Mouse (Mus musculus) layer of hippocampus, adult 8-10 months (tissue): ENCODE measurements at regions not wholly inside any gene's neighbourhood (a gene's known extent, or its start where the extent isn't known, plus 50 kb on each side); places are given as distances from the start of the nearest gene placed in this dataset.
A peak's percentile ranks its signal among the peaks of the same experiment; 100 is the strongest.

Source experiments
- DNase-seq, 2 experiments: peaks; one replicate each; pipeline ENCODE4 v3.0.0; 2022; ENCODE audit warnings: low spot score in 2 of 2

DNA sequence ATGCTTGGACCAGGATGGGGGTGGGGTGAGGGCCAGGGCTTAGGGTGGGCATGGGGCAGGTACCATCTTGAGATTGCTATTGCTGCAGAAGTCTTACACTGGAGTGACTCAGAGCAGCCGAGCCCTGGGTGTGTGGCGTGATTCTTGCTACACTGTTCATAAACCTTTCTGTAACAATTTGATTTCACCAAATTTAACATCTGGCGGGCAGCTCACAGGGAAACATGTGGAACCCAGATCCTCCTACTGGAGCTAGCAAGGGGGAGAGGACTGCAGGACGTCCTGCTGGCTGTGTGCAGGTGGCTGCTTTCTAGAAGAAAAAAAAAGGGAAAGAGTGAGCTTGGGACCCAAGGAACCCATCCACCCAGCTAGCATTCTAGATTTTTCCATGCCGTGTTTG, 719.7 kb downstream of the Vrk1 start:
- DNase-seq = no peak

DNA sequence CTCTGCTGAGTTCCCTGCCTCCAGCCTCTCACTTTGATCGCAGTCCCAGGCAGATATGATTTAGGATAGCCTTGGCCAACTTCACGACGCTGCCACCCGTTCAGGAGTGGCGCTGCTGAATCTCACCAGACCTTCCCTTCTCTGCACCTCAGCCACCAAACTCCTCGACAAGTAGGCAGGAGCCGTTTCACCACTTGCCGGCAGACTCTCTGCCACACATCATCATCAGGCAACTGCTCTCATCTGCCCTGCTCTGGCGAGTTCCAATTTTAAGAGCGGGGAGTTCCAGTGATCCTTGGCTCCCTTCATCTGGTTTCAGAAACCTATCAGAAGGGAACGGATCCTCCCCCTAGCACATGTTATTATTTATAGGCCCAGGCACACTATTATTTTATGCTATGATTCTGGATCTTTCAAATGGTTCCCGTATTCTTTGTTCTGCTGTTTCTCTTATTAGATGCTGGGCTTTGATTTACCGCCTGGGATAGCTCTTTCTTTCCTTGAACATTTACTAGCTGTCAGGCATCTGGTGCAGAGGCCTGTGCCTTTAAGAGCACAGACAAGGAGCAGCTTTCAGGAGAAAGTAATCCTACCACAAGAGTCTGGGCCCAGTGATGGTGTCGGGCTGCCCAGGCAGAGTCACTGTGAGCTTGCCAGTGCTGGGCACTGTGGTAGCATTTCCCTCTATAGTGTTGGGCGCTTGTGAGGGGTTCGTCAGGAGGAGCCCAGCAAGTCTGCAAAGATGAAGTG, 722.3 kb downstream of the Vrk1 start:
- peak in 1 of 2 experiments; percentile 15 for DNase-seq

DNA sequence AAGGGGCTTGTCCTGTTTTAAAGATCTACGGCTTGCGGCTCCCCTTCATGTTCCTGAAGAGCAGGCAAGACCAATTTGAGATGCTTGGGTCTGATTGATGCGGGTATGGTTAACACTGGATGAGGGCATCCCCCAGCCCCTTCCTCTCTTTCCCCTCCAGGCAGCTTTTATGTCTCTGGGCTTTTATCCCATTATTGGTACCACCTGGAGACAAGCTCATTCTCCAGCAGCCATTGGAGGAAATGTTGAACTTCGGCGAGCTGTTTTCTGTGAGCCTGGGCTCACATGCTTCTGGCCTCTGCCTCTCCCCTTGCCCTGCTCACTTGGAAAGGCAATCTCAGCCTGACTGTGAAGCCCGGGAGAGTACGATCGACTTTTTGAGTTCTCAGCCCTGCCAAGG, 738.7 kb downstream of the Vrk1 start:
- DNase-seq = no peak

DNA sequence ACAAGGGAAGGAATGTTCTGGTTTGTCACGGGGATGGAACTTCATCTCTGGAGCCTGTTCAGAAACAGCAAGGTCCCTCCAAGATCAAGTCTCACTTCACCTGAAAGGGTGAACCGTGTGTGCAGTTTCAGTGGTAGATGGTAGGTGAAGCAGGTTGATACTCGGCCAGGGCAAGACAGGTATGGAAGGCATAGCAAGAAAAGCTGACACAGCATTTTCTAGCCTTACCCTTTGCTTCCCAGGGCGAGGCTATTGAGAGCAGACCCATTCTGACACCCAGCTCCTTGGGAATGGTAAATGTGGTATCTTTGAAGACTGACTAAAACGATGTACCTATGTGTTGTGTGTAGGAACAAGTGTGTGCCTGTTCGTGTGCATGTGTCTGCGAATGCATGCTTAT, 724.9 kb upstream of the 3110018I06Rik start:
- DNase-seq = no peak

DNA sequence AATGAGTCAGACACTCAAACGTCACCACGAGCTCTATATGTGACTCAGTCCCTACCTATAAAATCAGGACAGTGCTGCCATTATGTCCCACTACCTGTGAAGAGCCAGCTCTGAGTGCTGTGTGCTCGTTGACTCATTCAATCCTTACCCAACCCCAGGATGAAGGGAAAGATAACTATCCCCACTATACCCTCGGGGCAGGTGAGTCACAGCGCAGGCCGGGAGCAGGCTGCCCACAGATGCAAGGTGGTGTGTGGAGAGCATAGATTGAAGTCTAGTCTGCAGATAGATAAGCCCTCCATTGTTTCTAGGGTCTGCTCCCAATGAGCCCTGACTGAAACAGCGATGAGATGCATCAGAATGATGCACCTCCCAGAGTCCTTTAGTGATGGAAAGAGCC, 723.9 kb upstream of the 3110018I06Rik start:
- DNase-seq = no peak

DNA sequence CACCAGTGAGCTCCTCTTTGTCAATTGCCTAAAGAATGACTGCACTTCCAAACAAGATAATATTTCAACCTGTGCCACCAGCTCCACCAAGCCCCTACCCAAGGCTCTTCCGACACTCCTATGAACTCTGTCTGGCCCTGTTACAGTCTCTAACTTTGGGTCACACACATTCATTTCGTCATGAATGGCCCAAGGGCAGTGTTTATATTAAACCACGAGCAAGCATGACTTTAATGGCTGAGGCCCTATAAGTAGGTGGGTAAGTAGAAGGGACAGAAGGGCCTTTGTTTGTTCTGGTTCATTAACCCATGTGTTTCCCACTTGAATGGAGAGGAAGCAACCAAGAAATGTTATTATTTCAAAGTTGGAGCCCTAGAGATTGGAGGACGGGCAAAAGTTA, 714.9 kb upstream of the 3110018I06Rik start:
- no peak for DNase-seq

DNA sequence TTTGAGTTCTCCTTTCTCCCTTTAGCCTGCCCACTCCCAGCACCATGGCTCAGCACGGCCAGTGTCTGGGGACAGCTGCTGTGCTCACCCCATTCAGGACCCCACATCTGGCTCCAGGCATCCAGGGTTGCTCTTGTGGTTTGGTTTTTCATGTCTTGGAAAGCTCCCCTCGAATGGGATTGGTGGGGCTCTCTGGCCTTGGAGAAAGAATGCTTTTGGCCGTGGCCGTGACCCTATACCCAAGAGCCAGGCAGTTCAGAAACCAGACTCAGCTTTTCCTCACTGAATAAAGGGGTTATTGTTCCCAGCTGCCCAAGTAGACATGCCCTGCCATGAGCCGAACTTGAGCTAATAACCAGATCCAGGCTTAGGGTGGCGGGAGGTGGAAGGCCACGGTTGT, 691.8 kb upstream of the 3110018I06Rik start:
- no peak for DNase-seq

DNA sequence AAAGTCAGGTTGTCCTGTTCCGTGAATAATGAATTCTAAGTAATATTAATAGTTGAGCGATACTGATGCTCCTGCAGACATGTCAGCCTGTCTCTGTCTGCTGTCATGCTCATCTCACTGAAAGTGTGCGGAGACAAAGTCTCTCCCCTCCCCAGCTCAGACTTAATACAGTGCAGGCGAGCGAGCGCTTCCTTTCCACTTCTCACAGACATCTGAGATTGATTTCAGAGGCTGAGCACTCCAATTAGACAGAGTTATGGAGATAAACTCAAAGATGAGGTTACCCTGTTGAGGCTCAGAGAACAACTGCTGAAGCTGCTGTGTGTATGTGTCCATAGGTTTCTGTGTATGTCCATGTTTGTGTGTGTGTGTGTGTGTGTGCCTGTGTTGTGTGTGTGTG, 668.7 kb upstream of the 3110018I06Rik start:
- no peak for DNase-seq

DNA sequence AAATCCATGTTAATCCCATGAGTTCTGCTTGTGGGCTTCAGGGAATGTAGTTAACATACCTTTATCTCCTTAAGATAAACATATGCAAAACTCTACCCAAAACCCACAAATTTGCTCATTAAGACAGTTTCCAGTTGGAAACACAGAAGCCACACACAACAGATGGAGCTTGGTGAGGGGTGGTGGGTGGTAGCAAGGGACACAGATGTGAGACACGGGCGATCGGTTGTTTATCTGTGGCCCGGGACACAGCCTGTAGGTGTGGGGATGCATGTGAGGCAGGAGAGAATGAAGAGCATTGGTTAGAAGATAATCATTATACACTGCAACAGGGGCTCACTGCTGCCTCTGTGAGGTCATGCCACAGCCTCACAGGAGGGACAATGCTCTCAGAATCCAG, 666.1 kb upstream of the 3110018I06Rik start:
- DNase-seq = peak; percentile 67 to 72

DNA sequence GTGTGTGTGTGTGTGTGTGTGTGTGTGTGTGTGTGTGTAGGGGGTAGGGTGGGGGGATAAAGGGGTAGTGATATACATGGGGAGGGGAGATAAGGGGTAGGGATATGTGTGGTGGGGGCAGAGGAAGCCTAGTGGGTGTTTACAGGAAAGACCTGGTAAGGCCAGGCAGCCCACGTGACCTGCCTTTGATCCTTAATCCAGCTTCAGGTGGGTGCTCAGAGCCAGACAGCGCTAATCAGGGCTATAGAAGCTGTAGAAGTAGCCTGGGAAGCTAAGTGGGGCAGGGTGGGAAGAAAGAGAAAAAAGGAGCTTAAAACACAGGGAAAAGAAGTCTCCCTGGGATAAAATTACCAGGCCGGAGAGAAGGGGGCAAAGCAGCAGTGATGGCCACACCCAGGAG, 659.9 kb upstream of the 3110018I06Rik start:
- no peak for DNase-seq

DNA sequence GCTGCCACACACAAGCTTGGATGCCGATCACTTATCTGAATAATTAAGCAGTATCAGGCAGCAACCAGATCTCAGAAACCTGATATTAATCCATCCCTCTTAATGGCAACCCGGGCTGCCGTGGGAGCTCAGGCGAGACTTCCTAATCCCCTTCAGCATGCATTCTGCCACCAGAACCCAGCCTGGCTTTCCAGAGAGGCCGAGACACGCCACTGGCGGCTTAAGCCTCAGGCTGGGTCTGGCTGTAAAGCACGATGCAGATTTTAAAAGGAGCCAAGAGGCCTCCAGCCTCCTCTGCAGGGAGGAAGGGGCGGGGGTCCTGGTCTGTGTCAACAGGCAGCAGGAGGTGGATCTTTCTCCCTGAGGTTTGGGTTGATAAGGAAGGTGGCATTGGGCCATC, 659.1 kb upstream of the 3110018I06Rik start:
- DNase-seq = no peak

DNA sequence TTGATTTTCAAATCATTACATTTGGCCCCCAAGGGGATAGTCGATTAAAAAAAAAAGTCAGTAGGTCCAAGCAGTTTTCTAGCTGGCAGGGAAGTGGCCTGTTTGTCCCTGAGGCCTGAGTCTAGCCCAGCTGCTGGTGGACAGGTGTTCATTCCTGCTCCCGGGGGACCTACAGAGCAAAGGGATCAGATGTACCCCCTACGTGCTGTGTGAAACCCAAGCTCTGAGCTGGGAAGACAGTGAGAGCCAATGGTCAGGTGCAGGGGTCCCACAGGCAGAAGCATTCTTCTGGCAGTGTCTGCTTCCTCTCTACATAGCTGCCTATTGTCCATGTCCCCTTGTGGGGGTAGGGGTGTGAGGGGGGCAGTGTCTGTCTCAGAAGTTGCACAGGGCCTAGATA, 653.2 kb upstream of the 3110018I06Rik start:
- DNase-seq = no peak

DNA sequence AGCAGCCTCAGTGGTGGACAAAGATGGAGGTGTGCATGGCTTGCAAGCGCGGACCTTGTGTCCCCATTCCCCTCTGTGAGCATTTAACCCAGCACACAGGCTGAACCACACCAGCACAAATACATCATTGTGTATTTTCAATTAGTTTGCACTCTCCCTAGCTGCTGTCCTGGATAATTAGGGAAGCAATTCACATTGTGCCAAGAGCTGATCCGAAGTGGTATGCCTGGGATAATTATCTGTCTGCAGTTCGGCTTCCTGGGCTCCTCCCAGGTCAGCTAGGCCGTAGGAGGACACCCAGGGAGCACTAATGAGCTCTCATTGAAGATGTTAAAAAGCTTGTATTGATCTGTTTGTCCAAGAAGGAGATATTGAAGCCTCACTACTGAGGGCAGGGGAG, 648.8 kb upstream of the 3110018I06Rik start:
- no peak for DNase-seq

DNA sequence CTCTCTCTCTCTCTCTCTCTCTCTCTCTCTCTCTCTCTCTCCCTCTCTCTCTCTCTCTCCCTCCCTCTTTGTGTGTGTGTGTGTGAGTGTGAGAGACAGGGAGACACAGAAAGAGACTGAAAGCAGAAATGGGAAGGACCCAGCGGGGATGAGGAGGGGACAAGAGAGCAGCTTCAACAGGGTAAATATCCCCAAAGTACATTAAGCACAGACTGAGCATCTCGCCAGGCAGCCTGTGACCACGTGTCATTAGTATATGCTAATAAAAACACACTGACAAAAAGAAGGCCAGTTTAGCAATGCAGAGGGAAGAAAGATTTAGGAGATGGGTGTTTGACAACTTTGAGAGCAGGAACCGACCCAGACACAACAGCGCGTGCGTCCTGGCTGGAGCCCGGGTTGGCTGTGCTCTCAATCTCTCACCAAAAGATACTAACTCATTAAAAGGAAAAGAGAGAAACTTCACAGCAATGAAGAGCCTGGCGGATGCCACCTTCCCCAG, 648.2 kb upstream of the 3110018I06Rik start:
- DNase-seq = no peak

DNA sequence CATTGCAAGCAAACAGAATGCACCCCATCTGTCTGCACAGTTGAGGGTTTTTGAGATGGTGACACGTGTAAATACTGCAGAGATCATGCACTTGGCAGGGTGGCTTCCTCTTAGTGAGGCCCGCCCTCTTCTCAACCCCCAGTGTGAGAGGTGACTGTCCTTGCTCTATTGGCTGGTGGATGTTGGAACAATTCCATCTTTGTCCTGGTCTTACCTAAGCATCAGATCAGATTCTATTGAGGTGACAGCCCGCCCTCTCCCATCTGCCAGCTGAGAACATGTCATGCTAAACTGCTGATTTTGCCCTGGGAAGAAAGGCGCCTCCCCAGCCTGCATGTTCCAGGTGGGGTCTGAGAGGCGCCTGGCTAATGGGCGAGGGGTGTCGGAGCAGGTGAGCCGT, 646.4 kb upstream of the 3110018I06Rik start:
- DNase-seq = peak; percentile 17 to 31

DNA sequence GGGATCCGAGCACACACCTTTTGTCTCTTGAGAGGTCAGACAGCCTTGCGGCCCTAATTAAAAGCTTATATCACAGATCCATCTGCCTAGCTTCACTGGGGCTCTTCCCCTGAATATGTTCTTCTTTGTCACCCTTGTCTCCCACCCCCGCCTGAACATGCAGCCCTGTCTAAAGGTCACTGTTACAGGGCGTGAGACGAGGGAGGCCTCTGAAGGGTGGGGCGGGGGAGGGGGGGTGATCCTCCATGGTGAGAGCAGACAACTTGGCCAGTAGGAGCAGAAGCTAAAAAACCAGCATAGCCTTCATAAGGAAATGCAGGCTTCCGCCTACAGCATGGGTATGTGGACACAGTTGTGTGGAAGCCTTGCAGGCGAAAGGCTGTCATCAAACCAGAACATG, 646.0 kb upstream of the 3110018I06Rik start:
- no peak for DNase-seq

DNA sequence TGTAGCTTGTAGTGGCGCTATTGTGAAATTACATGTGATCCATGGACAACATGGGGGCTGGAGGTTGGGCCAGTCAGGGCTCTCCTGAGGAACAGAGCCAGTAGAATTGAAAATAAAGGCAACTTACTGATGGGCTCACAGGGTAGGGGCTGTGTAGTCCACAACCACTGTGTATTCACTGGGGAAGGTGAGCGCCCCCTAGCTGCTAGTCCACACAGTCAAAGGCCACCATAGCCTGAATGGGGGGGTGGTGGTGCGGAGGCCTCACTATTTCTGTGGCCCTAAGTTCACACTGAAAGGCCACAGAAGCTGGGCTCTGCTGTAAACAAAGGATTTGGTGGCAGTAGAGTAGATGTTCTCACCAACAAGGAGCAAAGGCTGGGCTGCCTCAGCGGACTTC, 636.8 kb upstream of the 3110018I06Rik start:
- DNase-seq = no peak

DNA sequence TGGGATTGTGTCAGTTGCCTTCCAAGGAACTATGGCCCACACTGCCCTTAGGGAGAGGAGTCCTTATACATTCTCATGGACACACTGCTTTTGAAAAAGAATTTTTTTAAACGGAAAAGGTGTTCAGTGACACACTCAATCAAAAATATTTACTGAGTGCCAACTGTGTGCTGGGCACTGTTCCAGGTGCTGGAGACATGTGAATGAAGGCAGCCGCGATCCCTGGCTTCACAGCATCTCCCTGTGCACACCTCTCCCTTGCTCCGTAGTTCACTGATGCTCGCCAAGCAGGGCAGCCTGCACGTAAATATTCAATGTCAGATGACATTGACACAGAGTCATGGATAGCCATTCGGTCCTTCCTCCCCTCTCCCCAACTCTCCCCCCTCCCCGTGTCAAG, 635.7 kb upstream of the 3110018I06Rik start:
- no peak for DNase-seq

DNA sequence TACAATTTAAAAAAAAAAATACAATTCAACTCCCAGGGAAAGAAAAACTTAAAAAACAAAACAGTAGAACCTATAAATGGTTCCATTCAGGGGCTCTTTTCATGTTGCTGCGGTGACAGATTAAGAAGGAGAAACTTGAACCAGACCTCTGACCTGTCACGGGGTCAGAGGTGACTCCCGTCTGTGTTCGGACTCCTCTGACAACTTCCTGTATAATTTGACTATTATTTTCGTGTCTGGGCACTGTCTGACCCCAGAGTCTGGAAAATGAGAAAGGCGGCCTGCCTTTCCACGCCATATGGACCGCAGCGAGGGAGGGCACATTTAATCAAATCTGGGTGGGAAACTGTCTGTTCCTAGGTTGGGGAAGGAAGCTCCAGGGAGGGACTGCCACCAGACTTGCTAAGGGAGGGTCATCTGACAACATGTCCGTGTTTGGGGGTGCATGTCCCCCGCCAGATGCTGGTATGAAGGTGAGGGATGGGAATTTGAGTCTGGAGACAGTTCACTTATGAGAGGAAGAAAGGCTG, 634.7 kb upstream of the 3110018I06Rik start:
- no peak for DNase-seq

DNA sequence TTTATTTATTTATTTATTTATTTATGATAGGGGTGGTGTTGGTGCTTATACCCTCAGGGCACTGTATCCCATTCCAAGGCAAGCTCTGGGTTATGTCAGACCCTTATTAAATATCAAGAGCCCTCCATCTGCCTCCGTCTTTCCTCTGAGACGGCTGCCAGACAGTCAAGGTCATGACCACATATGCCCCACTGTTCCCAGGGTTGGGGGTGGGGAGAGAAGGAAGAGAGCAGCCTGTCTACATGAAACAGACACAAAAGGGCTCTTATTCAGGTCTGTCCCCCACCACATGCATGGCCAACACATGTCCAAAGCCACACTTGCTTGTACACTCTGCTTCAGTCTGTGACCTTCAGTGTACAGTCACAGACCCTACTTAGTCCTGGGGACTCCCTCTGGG, 632.9 kb upstream of the 3110018I06Rik start:
- no peak for DNase-seq

DNA sequence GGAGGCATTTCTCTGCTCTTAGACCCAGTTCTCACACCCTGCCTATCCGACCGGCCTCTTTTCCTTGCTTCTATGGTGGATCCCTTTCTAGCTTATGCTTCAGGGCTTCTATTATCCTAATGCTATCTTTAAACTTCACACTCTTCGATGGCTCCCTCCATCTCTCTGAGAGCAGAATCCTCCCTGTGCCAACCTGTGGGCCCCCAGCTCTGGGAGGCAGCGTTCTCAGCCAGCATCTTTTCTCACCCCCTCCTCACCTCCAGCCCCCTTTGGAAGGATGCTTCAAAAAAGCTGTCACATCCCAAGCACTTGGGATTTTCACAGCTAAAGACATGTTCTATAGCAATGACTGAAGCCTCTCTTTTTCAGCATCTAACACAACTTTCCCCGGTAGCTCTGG, 626.8 kb upstream of the 3110018I06Rik start:
- DNase-seq = no peak

DNA sequence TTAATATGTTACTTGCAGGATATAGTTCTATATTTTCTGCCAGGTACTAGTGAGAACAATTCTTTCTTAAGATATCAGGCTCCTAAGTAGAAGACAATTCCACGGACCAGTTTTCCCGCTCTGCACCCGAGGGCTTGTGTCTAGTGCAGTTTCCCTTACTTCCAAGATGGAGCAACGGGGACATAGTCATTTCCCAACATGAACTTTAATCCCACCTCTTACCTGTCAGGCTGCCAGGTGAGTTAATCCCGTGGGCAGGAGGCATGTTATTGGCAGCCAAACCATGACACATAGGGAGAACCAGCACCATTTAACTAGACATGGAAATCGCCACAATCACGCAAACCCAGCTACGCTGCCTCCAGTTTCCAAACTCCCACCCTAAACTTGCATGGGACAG, 624.4 kb upstream of the 3110018I06Rik start:
- no peak for DNase-seq

DNA sequence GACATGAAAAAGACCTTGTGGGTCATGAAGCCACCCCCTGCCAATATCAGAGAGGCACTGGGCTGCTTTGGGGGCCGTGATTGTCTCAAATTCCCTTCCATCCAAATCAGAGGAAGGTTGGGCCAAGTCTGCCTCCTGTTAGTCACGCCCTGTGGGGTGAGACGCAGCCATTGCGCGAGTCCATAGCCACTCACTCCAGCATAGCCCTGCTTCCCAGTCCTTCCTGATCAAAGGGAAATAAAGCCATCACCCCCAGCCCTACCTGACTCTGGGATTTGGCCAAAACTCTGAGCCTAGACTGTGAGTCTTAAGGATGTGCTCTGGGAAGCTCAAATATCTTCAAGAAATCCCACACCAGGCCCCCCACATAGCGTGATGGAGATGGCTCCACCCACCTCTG, 620.4 kb upstream of the 3110018I06Rik start:
- DNase-seq = no peak
